Mouse (Mus musculus) layer of hippocampus, adult 11-12 months (tissue): ENCODE data around the gene Vps37d.

Source experiments
- DNase-seq: peaks from one replicate; pipeline ENCODE4 v3.0.0; 2022; ENCODE audit warnings: low spot score

Gene Vps37d

GRCm38 (mm10) chr5:135077564-135078481, at the start of gene Vps37d:
Gene Vps37d, minus strand, starts transcription at chr5:135078266.
- DNase-seq: peak; percentile 95

GRCm38 (mm10) chr5:135127669-135128068, 49.6 kb upstream of the Vps37d start:
- DNase-seq: peak; percentile 28

- DNase-seq: peak; percentile 58
Measured at GRCm38 (mm10) chr5:135126121-135126520, 48.1 kb upstream of the Vps37d start.

- no peak for DNase-seq
Measured at GRCm38 (mm10) chr5:135120753-135121152, 42.7 kb upstream of the Vps37d start.

GRCm38 (mm10) chr5:135118589-135119081, 40.6 kb upstream of the Vps37d start:
- peak; percentile 64 for DNase-seq

- no peak for DNase-seq
Measured at GRCm38 (mm10) chr5:135115241-135115640, 37.2 kb upstream of the Vps37d start.

- no peak for DNase-seq
Measured at GRCm38 (mm10) chr5:135113782-135114181, 35.7 kb upstream of the Vps37d start.

GRCm38 (mm10) chr5:135109976-135110375, 31.9 kb upstream of the Vps37d start:
- no peak for DNase-seq

GRCm38 (mm10) chr5:135109426-135109825, 31.4 kb upstream of the Vps37d start:
- DNase-seq: no peak

- DNase-seq: no peak
Measured at GRCm38 (mm10) chr5:135109017-135109416, 31.0 kb upstream of the Vps37d start.

GRCm38 (mm10) chr5:135107521-135108501, 29.7 kb upstream of the Vps37d start:
- DNase-seq: no peak

GRCm38 (mm10) chr5:135106758-135107256, 28.7 kb upstream of the Vps37d start:
- peak; percentile 66 for DNase-seq

GRCm38 (mm10) chr5:135103999-135104660, 26.1 kb upstream of the Vps37d start:
- DNase-seq: no peak

GRCm38 (mm10) chr5:135100981-135101380, 22.9 kb upstream of the Vps37d start:
- DNase-seq: no peak

- no peak for DNase-seq
Measured at GRCm38 (mm10) chr5:135089653-135090052, 11.6 kb upstream of the Vps37d start, which contains the start of gene Mlxipl. Gene Mlxipl, plus strand, starts transcription at chr5:135089890.

GRCm38 (mm10) chr5:135086871-135087270, 8.8 kb upstream of the Vps37d start:
- DNase-seq: no peak

GRCm38 (mm10) chr5:135080539-135080938, 2.5 kb upstream of the Vps37d start:
- no peak for DNase-seq

GRCm38 (mm10) chr5:135079578-135079977, 1.5 kb upstream of the Vps37d start:
- no peak for DNase-seq

- peak; percentile 34 for DNase-seq
Measured at GRCm38 (mm10) chr5:135078482-135078810, 380 bp upstream of the Vps37d start.

- DNase-seq: peak; percentile 47
Measured at GRCm38 (mm10) chr5:135076931-135077505, 1.0 kb downstream of the Vps37d start.

- DNase-seq: no peak
Measured at GRCm38 (mm10) chr5:135076368-135076767, 1.7 kb downstream of the Vps37d start.
